Mouse (Mus musculus) thymus, postnatal 14 days (tissue): ENCODE measurements around the gene Pdss1.
"Not testable (repeated sequence)": the region's sequence is repeated elsewhere in the genome, so short reads cannot be mapped to it uniquely, and the experiment has no call there.

ENCODE experiments used
- DNase-seq: peaks from one replicate; pipeline ENCODE4 v3.0.0; 2021

The Pdss1 gene

GRCm38 (mm10) chr2:22895282-22896273 is at the start of gene Pdss1:
Gene Pdss1 (plus strand): TSS chr2:22895522.
- DNase-seq, result peak; percentile 86

GRCm38 (mm10) chr2:22851900-22852299 is 43.4 kb upstream of the Pdss1 start:
- DNase-seq, result no peak

DNA sequence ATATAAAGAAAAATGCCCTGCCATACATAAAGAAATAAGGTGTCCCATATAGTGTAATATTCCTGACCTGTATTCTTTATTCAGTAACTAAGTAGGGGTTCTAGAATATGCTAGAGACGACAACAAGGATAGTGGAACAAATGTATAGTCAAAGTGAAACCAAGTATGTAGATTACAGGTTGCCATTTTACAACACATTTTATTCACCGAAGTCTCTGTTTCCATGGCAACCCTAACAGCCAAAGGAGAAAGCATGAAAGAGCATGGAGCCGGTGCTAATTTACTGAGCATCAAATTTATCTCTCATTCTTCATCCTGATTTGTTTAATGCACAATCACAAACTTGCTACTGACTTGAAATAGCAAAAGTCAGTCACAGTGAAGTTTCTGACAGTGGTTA is 37.8 kb upstream of the Pdss1 start:
- DNase-seq, result no peak

DNA sequence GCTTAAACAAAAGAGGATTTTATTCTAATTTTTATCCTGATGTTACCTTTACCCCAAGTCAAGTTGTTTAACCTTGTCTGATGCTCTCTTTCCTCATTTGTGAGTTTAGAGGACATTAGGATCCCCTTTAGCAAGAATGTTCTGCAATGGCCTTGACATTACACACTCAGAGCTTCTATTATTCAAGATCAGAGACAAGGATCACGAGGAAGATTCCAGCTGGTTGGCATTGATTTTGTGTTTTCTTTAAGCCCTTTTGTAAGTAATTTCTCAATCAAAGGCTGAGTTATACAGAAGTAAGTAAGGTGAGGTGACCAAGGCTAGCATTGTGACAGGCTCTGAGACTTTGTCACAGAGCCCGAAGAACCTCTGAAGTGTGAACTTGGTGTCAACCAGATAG is 33.1 kb upstream of the Pdss1 start:
- no peak for DNase-seq

DNA sequence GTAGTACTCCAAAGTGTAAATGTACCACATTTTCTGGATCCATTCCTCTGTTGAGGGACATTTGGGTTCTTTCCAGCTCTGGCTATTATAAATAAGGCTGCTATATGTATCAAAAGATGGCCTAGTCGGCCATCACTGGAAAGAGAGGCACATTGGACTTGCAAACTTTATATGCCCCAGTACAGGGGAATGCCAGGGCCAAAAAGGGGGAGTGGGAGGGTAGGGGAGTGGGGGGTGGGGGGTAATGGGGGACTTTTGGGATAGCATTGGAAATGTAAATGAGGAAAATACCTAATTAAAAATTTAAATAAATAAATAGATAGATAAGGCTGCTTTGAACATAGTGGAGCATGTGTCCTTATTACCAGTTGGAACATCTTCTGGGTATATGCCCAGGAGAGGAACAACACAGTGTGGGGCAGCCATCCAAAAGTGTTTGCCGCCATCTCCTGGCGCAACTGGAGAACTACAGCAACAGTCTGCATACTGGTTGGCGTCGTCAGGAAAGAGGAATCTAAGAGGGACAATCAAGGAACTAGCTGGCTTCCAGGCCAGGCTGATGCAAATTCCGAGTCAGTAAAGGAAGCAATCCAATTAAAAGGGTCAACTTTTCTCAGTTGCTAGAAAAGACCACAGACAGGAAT is 30.8 kb upstream of the Pdss1 start:
- peak; percentile 70 for DNase-seq

DNA sequence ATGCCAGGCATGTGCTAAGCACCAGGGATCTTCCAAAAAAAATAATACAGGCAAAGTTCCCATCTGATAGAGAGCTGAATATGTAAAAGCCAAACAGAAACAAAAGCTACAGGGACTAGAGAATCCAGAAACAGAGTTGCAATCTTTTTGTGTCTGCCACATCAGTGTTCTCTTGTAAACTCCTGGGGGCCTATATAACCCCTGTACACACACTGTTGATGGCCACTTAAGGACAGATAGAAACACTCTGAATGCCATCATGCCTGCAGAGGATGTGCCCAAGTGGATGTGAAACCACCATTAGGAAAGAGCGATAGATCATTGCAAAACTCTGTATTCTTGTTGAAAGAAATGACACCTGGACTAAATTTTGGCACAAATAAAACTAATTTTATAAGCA is 29.5 kb upstream of the Pdss1 start:
- no peak for DNase-seq

GRCm38 (mm10) chr2:22866894-22867424 is 28.4 kb upstream of the Pdss1 start:
- DNase-seq, result no peak

GRCm38 (mm10) chr2:22873159-22873558 is 22.2 kb upstream of the Pdss1 start:
- no peak for DNase-seq

GRCm38 (mm10) chr2:22874628-22875027 is 20.7 kb upstream of the Pdss1 start:
- no peak for DNase-seq

DNA sequence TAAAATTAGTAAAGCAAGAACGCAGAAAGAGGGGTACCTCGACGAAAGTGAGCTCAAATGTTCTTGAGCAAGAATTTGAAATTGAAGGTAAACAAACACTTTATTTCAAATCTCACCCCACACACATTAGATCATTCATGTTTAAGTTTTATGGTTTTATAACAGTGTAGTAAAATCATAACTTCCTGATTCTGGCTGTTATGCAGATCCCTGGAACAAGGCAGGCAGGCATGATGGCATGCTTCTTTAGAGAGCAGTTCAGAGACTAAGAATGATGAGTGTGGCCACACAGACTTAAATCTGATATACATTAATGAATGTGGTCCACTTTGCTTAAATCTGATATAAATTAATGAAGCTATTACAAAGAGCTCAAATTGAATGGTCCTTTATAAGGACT is 18.7 kb upstream of the Pdss1 start:
- no peak for DNase-seq

DNA sequence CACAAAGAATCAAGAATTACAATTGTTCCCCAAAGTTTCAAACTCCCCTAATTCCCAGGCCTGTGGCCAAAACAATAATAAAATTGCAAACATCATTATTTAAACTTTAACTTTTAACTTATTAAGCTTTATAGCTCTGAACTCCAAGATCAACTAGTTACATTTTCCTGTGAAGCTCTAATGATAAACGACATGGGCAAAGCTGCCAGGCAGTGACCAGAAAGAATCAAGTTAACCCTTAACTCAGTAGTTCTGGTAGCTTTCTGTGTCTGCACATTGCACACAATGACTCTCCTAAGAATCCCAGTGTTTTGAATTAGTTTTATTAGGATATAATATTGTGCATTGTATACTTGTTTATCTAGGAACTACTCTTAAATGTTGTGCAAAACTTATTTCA is 16.5 kb upstream of the Pdss1 start:
- DNase-seq, result no peak

DNA sequence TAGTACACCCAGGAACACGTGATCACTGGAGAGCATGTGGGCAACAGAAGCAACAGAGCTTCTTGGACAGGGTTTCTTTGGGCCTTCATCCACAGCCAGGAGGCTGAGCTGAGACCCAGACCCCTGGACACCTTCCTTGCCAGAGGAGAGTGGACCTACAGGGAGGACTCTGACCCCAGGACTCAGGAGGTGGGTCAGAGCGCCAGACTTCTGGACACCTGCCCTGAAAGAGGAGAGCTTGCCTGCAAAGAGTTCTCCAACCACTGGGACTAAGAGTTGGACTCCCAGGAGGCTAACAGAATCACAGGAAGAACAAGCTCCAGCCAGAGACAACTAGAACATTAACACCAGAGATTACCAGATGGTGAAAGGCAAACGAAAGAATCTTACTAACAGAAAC is 14.6 kb upstream of the Pdss1 start:
- not testable (repeated sequence) for DNase-seq

GRCm38 (mm10) chr2:22894932-22895281 is 415 bp upstream of the Pdss1 start:
- DNase-seq, result peak; percentile 6

DNA sequence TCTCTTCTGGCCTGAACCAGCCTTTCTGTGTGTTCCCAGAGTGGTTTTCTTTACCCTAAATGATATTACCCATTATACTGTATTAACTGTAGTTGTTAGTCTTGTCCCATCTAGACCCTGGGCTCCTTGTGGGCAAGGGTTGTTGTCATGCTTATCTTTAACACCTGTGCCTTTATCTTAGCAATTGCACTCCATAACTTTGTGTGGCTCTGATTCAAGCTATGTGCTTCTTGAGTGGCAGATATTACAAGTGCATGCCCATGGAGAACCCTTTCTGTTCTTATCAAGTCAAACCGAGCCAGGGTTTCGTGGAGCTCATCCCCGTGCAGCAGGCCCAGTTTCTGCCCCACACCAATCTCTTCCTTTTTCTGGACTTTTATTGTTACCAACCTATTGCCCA is 8.6 kb downstream of the Pdss1 start:
- DNase-seq, result no peak

DNA sequence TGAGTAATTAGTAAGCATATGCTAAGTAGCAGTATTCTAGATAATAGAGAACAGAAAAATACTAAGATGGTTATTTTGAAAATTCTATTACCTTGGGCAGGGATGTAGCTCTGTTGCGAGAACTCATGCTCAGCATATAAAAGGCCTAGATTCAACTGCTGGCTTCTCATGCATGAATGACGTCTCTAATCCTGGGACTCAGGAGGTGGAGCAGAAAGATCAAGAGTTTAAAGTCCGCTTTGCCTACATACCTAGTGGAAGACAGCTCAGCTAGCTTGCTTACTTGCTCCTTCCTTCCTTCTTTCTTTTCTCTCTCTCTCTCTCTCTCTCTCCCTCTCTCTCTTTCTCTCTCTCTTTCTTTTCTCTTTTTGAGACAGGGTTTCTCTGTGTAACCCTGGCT is 19.1 kb downstream of the Pdss1 start:
- DNase-seq, result no peak

DNA sequence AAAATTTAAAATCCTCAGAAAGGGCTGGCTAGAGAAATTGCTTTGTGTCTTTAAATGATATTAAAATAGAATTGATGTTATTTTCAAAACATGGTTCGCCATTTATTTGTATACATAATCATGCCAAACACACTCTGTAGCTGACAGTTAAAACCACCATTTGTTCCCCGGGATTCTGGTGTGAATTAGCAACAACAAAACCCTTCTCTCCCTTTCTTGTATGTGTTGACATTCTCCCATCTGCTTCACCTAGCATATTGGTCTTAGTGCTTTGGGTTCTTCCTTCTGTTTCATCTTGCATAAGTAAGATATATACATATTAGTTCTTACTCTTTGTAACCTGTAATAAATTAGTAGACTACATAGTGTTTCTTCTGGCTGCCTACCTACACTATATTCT is 23.3 kb downstream of the Pdss1 start:
- no peak for DNase-seq

- DNase-seq, result not testable (repeated sequence)
Measured at GRCm38 (mm10) chr2:22925911-22926310, 30.6 kb downstream of the Pdss1 start.

DNA sequence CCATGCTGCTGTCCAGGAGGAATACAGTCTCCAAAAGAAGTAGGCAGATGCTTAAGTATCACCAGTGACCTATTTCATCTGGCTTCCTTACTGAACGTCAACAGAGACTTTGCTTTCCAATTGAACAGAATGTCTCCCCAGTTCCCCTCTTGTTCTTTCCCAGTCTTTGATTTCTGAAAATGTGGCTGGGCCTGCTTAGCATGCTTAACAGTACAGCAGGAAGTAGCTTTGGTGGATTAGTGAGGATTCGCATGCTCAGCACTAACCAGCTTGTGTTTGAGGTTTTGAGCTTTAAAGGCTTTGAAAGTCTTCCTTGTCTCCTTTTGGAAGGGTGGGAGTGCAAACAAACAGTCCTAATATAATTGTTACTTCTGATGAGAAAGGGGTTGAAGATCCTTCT is 32.9 kb downstream of the Pdss1 start:
- no peak for DNase-seq

DNA sequence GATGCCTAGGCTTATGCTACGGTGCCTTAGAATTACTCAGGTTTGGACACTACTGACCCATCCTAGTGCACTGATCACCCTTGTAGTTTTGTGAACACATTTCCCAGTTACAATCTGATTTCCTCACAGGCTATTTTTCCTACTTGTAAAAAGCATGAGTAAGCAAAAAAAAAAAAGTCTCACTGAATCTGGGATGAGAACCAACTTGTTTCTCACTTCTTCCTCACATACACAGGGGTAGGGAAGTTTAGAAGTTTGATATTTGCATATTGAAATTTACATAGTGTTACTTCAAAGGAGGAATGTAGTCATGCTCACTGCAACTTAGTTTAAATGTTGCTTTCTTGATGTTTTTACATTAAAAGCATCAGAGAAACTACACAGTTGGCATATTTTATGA is 38.2 kb downstream of the Pdss1 start:
- DNase-seq, result no peak

- DNase-seq, result no peak
Measured at GRCm38 (mm10) chr2:22949956-22950355, 54.6 kb downstream of the Pdss1 start.

GRCm38 (mm10) chr2:22954278-22954677 is 59.0 kb downstream of the Pdss1 start:
- no peak for DNase-seq

GRCm38 (mm10) chr2:22955914-22956313 is 60.6 kb downstream of the Pdss1 start:
- no peak for DNase-seq

- DNase-seq, result no peak
Measured at GRCm38 (mm10) chr2:22957415-22957814, 62.1 kb downstream of the Pdss1 start.

GRCm38 (mm10) chr2:22961681-22962080 is 66.4 kb downstream of the Pdss1 start:
- DNase-seq, result no peak
